Mouse (Mus musculus): ENCODE data around the gene Zmat1. TPM values are rescaled to one million over a fixed set of nuclear protein-coding genes. Genes with fewer than 3 reads are reported as not detected.
A peak's percentile ranks its signal among the peaks of the same experiment; 100 is the strongest.

Gene Zmat1
- polyA plus RNA-seq, 1 experiment from 2014 or later: 4.6 TPM

DNA sequence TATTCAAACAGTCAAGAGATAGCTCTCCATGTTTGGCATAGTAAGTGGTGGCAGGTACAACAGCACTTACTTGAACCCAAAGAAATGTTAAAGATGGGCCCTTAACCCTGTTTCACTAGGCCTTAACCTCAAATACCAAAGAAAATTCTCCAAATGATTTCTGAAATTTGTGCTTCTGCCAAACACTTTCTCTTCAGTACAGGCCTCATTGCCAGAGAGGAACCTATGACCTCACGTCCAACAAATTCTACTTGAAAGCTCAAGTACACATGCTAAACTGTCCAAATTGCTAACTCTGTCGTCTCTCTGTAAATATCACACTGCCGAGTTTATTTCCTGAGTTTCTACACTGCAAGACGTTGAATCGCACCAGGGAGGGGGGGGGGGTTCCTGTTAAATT is 988 bp downstream of the Zmat1 start:
- H3K4me1 ChIP-seq (replicated peaks; ENCODE audit: insufficient read depth, low read length): no peaks in the 10 kb centered on the region
- DNase-seq (ENCODE audit: low spot score) (peak; percentile 3), ATAC-seq (replicated peaks; ENCODE audit: low FRiP score, low read depth) (no peak)
- peak overlapping the region; percentile 46 for H3K4me2 ChIP-seq (ENCODE audit: low read length)
- H3K27me3 ChIP-seq (ENCODE audit: insufficient read depth, low read length): no peaks in the 10 kb centered on the region
- no peaks in the 10 kb centered on the region for H3K36me3 ChIP-seq (ENCODE audit: insufficient read depth, low read length)
- no peaks in the 10 kb centered on the region for H3K9me3 ChIP-seq (replicated peaks; ENCODE audit: low read length)
- no peak overlapping the region for H3K27ac ChIP-seq
- H3K4me3 ChIP-seq (replicated peaks; ENCODE audit: low read depth, low read length): peak overlapping the region; percentile 65
- no peak overlapping the region for H3K9ac ChIP-seq (ENCODE audit: low read depth, low read length)
- no peak for TF ChIP-seq CTCF (IDR thresholded peaks at IDR 0.05; ENCODE audit: low read depth)
- 42% methylated on average over 5 of the region's 5 CpGs for WGBS

DNA sequence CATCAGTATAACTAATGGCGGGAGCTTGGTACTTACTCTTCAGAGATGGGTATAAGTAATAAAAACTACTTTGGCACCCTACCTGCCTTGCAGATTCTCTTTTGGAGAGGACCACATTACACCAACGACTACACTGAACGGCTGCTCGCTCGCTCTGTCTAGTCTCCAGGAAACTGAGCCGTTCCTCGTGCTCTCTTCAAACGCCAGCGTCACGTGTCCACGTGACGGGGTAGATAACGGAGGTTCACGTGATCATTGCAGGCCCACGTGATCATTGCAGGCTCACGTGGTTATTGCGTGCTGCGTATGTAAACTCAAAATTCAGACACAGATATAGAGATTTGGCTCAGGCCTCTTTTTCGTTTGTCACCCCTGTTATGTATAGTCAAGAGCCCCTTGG is 44.5 kb downstream of the Zmat1 start, which contains the start of gene Nxf2:
Gene Nxf2 (minus strand): TSS at position 209 of the 400 bp plus-strand sequence.
- Histone ChIP-seq H3K36me3 (ENCODE audit: insufficient read depth, low read length) (no peaks in the 10 kb centered on the region), H3K27ac (no peak within 1 kb of the TSS), H3K27me3 (ENCODE audit: insufficient read depth, low read length) (no peaks in the 10 kb centered on the region), H3K9me3 (replicated peaks; ENCODE audit: low read length) (no peaks in the 10 kb centered on the region), H3K4me2 (ENCODE audit: low read length) (peak within 1 kb of the TSS; percentile 39), H3K4me3 (replicated peaks; ENCODE audit: low read depth, low read length) (no peak within 1 kb of the TSS), H3K4me1 (replicated peaks; ENCODE audit: insufficient read depth, low read length) (no peaks in the 10 kb centered on the region), H3K9ac (ENCODE audit: low read depth, low read length) (no peak within 1 kb of the TSS)
- TF ChIP-seq CTCF (IDR thresholded peaks at IDR 0.05; ENCODE audit: low read depth): no peak
- WGBS: 89% methylated on average over 19 of the region's 19 CpGs
- DNase-seq (ENCODE audit: low spot score) (no peak), ATAC-seq (replicated peaks; ENCODE audit: low FRiP score, low read depth) (no peak)

DNA sequence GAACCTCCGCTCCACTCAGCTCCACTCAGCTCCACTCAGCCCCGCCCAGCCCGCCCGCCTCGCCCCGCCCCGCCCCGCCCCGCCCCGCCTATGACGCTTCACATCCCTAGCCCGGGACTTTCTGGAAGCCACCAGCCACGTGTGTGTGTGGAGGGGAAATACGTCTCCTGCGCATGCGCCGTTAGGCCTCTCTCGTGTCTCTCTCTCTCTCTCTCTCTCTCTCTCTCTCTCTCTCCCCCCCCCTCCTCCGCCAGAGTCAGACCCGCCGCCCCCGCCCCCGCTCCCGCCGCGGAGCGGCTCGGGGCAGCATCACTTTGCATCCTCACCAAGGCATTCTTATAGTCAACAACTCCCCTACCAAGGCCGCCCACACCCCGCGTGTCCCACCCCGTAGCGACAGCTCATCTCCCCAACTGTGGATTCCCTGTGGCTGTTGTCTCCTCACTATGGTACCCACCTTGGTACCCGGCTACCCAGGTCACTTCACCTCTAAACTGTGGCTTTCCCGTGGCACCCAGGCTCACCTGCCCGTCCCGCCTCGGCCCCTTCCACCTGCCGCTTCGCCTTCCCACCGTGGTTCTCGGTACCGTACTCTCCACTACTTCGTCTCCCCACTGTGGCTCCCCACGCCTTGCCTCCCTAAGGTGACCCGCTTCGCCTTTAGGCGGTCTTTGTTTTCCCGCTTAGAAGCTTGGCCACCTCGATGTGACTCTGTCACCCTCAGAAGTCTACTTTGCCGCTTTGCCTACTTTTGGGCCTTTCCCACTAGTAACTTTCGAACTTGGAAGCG is 45.5 kb downstream of the Zmat1 start:
- Histone ChIP-seq H3K9me3 (replicated peaks; ENCODE audit: low read length) (no peaks in the 10 kb centered on the region), H3K27me3 (ENCODE audit: insufficient read depth, low read length) (no peaks in the 10 kb centered on the region), H3K4me2 (ENCODE audit: low read length) (peak overlapping the region; percentile 39), H3K27ac (no peak overlapping the region), H3K9ac (ENCODE audit: low read depth, low read length) (no peak overlapping the region), H3K4me3 (replicated peaks; ENCODE audit: low read depth, low read length) (no peak overlapping the region), H3K36me3 (ENCODE audit: insufficient read depth, low read length) (no peaks in the 10 kb centered on the region), H3K4me1 (replicated peaks; ENCODE audit: insufficient read depth, low read length) (no peaks in the 10 kb centered on the region)
- peak; percentile 76 for DNase-seq (ENCODE audit: low spot score)
- no peak for TF ChIP-seq CTCF (IDR thresholded peaks at IDR 0.05; ENCODE audit: low read depth)
- whole genome bisulfite sequencing: 54% methylated on average over 52 of the region's 53 CpGs
- peak; percentile 94 for ATAC-seq (replicated peaks; ENCODE audit: low FRiP score, low read depth)

DNA sequence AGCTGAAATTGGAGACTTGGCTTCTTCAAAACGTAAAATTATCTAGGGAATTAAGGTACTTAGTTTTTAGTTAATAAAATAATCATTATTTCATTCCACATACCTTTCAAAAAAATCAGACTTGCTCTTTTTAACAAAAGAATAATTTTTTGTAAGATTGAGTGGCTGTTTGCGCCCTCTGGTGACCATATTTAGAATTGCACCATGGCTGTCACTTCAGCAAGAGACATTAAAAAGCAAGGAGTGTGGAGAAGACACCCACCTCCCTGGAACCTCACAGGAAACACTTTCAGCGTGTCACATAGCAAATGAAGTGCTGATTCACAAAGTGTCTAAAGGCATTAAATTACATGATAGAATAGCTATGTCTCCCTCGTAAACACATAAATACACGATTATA is 78.6 kb downstream of the Zmat1 start:
- Histone ChIP-seq H3K9ac (ENCODE audit: low read depth, low read length) (no peak overlapping the region), H3K4me3 (replicated peaks; ENCODE audit: low read depth, low read length) (no peak overlapping the region), H3K4me1 (replicated peaks; ENCODE audit: insufficient read depth, low read length) (no peaks in the 10 kb centered on the region), H3K36me3 (ENCODE audit: insufficient read depth, low read length) (no peaks in the 10 kb centered on the region), H3K4me2 (ENCODE audit: low read length) (no peak overlapping the region), H3K27me3 (ENCODE audit: insufficient read depth, low read length) (no peaks in the 10 kb centered on the region), H3K9me3 (replicated peaks; ENCODE audit: low read length) (no peaks in the 10 kb centered on the region), H3K27ac (no peak overlapping the region)
- ATAC-seq (replicated peaks; ENCODE audit: low FRiP score, low read depth) (no peak), DNase-seq (ENCODE audit: low spot score) (peak; percentile 22)
- 37% methylated on average over 5 of the region's 5 CpGs for WGBS
- peak; percentile 75 for TF ChIP-seq CTCF (IDR thresholded peaks at IDR 0.05; ENCODE audit: low read depth)

DNA sequence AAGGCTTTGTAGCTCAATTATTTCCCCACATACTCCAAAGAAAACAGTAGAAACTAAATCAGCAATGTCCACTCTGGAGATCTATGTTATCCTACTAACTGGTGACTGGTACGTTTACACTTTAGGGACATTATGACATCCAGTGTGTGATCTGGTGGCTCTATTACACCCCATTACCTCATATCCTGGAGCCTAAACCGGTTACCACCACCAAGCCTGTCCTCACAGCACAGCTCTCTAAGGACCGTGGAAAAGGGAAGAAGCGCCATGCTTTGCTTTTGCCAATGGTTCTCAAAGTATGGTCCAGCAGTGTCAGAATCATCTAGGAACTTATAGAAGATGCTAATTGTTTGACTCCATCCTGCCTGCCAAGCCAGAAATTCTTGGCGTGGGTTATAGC is 79.1 kb downstream of the Zmat1 start:
- ATAC-seq (replicated peaks; ENCODE audit: low FRiP score, low read depth) (no peak), DNase-seq (ENCODE audit: low spot score) (no peak)

DNA sequence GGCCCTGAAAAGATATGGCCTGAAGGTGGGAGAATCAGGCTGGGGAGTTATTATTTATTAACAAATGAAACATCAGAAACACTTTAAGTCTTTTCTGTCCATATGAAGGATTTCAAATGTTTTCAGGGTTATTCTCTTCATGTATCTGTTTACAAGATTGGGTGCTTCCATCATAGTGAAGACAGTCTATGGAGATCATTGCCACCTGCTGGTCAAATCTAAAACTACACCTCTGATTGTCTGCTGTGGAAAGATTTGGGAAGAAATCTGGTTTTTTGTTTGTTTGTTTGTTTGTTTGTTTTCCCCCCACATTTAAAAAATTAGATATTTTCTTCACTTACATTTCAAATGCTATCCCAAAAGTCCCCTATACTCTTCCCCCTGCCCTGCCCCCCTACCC is 84.0 kb downstream of the Zmat1 start:
- ATAC-seq (replicated peaks; ENCODE audit: low FRiP score, low read depth) (no peak), DNase-seq (ENCODE audit: low spot score) (peak; percentile 49)
- no peak overlapping the region for H3K27ac ChIP-seq
- no peaks in the 10 kb centered on the region for H3K27me3 ChIP-seq (ENCODE audit: insufficient read depth, low read length)
- peak; percentile 72 for TF ChIP-seq CTCF (IDR thresholded peaks at IDR 0.05; ENCODE audit: low read depth)
- no peak overlapping the region for H3K9ac ChIP-seq (ENCODE audit: low read depth, low read length)
- no peaks in the 10 kb centered on the region for H3K9me3 ChIP-seq (replicated peaks; ENCODE audit: low read length)
- H3K36me3 ChIP-seq (ENCODE audit: insufficient read depth, low read length): no peaks in the 10 kb centered on the region
- H3K4me2 ChIP-seq (ENCODE audit: low read length): no peak overlapping the region
- no peaks in the 10 kb centered on the region for H3K4me1 ChIP-seq (replicated peaks; ENCODE audit: insufficient read depth, low read length)
- H3K4me3 ChIP-seq (replicated peaks; ENCODE audit: low read depth, low read length): no peak overlapping the region

More for the DNA sequence above, 79.1 kb downstream of the Zmat1 start:
- H3K4me2 ChIP-seq (ENCODE audit: low read length): no peak overlapping the region
- no peak overlapping the region for H3K4me3 ChIP-seq (replicated peaks; ENCODE audit: low read depth, low read length)
- no peaks in the 10 kb centered on the region for H3K9me3 ChIP-seq (replicated peaks; ENCODE audit: low read length)
- H3K27ac ChIP-seq: no peak overlapping the region
- no peaks in the 10 kb centered on the region for H3K4me1 ChIP-seq (replicated peaks; ENCODE audit: insufficient read depth, low read length)
- 75% methylated on average over 5 of the region's 5 CpGs for WGBS
- no peak overlapping the region for H3K9ac ChIP-seq (ENCODE audit: low read depth, low read length)
- H3K36me3 ChIP-seq (ENCODE audit: insufficient read depth, low read length): no peaks in the 10 kb centered on the region
- no peak for TF ChIP-seq CTCF (IDR thresholded peaks at IDR 0.05; ENCODE audit: low read depth)
- H3K27me3 ChIP-seq (ENCODE audit: insufficient read depth, low read length): no peaks in the 10 kb centered on the region
